Mouse (Mus musculus): Measurements from ENCODE around the gene Eid2.
"Not testable (repeated sequence)": the region's sequence is repeated elsewhere in the genome, so short reads cannot be mapped to it uniquely, and the experiment has no call there.

Gene Eid2

DNA sequence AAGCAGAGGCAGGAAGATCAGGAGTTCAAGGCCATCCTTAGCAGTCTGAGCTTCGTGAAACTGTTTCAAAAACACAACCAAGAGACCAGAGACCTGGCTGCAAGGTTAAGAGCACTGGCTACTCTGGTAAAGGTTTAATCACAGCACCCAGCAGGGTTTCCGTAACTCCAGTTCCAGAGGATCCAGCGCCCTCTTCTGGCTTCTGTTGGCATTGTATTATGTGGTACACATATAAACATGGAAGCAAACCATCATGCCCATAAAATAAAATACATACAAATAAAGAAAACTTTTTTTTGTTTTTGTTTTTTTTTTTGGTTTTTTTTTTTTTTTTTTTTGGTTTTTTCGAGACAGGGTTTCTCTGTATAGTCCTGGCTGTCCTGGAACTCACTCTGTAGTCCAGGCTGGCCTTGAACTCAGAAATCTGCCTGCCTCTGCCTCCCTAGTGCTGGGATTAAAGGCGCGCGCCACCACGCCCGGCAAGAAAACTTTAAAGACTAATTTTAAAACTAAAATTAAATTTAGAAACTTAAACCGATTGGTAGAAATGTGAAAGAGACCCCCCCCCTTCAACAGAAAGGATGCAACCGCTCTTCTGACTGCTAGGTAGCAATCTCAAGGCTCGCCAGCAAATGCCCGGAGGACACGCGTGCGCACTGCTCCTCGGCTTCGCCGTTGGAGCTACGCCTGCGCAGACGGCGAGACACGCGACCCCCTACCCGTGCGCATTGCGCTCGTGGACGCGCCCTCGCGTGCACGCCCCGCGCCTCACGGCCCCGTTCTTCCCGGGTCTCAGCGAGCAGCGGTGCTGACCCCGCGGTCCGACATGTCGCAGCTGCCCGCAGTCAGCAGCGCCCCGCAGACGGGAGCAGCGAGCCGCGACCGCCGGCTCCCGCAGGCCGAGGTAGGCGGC lies at the start of gene Eid2:
Eid2 (plus strand) TSS at position 753 of the 913 bp plus-strand sequence.
- DNase-seq (ENCODE audit: low spot score) = peak; percentile 90

GRCm38 (mm10) chr7:28218951-28219740 lies 48.5 kb upstream of the Eid2 start:
- DNase-seq (ENCODE audit: low spot score) = peak; percentile 82

DNA sequence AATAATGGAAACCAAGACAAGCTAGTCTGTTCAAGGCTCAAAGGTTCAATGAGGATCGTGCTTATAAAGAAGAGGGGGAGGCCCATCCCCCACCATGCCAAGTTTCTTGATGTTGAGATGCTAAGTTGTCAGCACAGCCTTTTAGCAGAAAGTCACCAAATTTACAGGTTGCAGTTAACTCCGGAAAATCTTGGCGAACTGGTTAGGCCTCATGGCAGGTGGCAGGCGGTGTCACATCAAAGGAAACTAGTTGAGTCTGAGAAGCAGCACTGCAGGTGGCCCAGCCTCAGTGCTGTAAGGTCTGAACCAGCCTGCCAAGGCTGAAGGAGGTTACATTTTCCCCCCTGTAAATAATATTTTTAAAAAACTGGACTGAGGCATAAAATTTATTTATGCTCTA lies 40.8 kb upstream of the Eid2 start:
- DNase-seq (ENCODE audit: low spot score) = not testable (repeated sequence)

- not testable (repeated sequence) for DNase-seq (ENCODE audit: low spot score)
Observed at GRCm38 (mm10) chr7:28227421-28227820, 40.3 kb upstream of the Eid2 start.

DNA sequence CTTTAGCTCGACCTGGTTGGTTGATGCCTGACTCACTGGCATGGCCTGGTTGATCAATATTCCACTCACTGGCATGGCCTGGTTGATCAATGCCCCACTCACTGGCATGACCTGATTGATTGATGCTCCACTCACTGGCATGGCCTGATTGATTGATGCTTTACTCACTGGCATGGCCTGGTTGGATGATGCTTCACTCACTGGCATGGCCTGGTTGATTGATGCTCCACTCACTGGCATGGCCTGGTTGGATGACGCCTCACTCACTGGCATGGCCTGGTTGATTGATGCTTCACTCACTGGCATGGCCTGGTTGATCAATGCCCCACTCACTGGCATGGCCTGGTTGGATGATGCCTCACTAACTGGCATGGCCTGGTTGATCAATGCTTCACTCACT lies 23.7 kb upstream of the Eid2 start:
- DNase-seq (ENCODE audit: low spot score) = not testable (repeated sequence)

DNA sequence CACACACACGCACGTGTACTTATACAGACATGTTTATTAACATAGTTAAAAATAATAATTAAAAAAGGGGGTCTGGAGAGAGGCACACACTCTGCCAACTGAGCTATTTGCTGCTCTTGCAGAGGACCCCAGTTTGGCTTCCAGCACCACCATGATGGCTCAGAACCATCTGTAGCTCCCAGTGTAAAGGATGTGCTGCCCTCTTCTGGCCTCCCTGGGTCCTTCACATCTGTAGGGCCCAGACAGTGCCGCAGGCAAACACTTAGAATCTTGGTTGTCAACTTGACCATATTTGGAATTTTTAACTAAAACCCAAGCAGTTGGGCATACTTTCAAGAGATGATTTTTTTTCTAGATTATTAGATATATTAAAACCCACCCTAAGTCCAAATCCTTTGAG lies 18.7 kb upstream of the Eid2 start:
- DNase-seq (ENCODE audit: low spot score) = no peak

- DNase-seq (ENCODE audit: low spot score) = no peak
Observed at GRCm38 (mm10) chr7:28251976-28252375, 15.7 kb upstream of the Eid2 start.

GRCm38 (mm10) chr7:28254591-28254990 lies 13.1 kb upstream of the Eid2 start:
- DNase-seq (ENCODE audit: low spot score) = no peak

DNA sequence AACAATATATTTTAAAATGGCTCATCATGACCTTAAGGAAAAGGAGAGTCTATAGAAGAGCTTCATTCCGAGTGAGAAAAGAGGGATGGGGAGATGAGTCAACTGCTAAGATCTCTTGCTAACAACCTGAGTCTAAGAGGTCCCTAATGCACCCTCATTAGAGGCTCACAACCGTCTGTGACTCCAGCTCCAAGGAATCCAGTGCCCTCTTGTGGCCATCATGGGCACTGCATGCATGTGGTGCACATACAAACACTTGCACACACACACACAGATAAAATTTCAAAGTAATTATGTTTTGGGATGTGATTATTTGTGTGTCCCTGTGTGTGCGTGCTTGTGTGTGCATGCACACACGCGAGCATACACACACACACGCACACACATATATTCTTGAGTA lies 12.2 kb upstream of the Eid2 start:
- no peak for DNase-seq (ENCODE audit: low spot score)

DNA sequence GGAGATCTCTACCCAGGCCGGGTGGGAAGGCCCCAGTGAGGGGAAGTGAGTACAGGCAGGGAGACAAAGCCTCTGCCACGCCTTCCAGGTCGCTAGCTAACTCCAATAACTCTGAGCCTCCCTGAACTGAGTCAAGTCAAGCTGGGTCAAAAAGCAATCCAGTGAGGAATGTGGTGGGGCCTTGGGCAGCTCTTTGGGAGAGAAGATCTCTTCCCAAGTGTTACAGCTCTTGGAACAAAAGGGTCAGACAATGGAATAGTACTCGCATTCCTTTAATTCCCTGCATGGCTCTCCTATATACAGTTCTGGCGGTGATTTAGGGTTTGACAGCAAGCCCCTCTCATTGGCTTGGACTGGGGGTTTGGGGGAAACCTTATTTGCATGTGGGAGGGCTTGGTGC lies 4.8 kb upstream of the Eid2 start:
- DNase-seq (ENCODE audit: low spot score) = no peak

DNA sequence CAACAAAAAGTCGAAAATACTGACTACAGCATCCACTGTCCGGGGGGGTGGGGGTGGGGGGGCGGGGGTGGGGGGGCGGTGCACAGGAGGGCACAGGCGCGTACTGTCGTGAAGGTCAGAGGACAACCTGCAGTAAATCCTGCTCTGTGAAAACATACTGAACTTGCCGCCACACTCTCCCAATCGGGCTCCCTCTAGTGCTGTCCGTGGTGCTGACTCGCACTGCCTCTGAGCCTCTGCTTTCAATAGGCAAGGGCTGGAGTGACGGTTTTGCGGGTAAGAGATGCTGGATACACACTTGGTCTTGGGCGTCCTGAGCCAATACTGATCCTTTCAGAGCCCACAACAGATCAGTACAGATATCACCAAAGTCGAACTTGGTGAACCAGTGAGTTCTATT lies 3.9 kb upstream of the Eid2 start:
- DNase-seq (ENCODE audit: low spot score) = no peak

DNA sequence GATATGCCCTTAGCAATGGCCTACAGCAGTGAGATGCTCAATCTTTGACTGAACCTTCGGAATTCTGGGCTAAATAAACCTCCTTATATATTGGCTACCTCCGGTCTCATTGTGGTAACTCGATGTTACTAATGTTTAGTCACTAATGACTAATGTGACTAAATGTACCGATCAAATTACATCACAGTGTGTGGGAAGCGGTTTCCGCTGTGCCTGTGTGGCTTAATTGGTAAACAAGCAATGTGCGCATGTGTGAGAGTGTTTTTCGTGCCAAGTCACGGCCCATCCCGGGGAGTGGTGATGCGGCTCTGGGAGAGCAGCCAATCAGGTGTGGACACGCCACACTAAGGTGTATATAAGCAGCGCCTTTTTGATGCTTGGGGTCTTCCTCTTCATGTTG lies 2.3 kb upstream of the Eid2 start:
- no peak for DNase-seq (ENCODE audit: low spot score)

- DNase-seq (ENCODE audit: low spot score) = peak; percentile 69
Observed at GRCm38 (mm10) chr7:28268042-28268531, 406 bp downstream of the Eid2 start.

DNA sequence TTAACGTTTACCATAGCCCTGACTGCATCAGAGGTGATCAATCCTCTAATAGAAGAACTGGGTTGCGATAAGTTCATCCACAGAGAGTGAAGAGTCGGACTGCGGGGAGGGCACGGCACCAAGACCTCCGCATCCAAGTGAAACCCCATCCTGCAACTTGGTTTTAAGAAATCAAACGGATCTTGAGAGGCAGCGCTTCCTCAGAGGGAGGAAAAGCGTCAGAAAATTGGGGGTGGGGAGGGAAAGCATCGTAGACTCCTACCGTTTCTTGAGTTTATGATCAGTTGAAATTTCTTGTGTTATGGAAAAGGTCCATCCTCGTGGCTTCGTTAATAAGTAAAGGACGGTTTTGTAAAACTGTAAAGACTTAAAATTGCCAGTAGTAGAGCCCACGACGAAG lies 895 bp downstream of the Eid2 start:
- DNase-seq (ENCODE audit: low spot score) = no peak

GRCm38 (mm10) chr7:28269355-28269754 lies 1.7 kb downstream of the Eid2 start:
- DNase-seq (ENCODE audit: low spot score) = peak; percentile 23

DNA sequence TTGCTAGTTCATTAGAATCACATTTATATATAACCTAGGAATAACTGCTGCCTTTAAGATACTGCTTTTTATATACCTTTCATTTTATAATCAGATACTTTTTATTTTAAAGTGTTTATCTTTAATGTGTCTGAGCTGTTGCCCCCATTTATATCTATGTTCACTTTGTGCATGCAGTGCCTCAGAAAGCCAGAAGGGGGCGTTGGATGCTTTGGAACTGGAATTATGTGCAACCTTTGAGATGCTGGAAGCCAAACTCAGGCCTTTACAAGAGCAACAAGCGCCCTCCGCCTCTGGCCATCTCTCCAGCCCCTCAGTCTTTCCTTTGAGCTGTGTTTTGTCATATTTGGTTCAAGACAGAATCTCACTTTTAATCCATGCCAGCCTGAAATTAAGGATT lies 4.1 kb downstream of the Eid2 start:
- no peak for DNase-seq (ENCODE audit: low spot score)

- no peak for DNase-seq (ENCODE audit: low spot score)
Observed at GRCm38 (mm10) chr7:28277237-28277614, 9.5 kb downstream of the Eid2 start.

- DNase-seq (ENCODE audit: low spot score) = peak; percentile 93
Observed at GRCm38 (mm10) chr7:28277615-28278278, 10.1 kb downstream of the Eid2 start, which contains the start of gene Eid2b. Gene Eid2b, plus strand, starts transcription at chr7:28277739.

DNA sequence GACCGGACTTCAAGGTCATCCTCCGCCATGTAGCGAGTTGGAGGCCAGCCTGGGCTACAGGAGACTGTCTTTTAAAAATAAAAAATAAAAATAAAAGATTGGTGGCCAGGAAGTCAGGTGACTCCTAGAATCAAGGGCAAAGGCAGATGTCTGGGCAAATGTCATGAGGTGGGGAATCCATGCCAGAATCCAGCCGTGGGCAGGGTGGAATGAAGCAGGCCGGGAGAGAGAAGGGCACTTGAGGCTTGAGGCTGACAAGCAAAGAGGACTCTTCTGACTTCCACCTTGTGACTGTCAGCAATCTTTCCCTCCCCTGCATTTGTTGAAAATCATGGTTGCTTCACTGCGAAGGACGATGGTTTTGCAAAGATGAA lies 10.6 kb downstream of the Eid2 start:
- no peak for DNase-seq (ENCODE audit: low spot score)

DNA sequence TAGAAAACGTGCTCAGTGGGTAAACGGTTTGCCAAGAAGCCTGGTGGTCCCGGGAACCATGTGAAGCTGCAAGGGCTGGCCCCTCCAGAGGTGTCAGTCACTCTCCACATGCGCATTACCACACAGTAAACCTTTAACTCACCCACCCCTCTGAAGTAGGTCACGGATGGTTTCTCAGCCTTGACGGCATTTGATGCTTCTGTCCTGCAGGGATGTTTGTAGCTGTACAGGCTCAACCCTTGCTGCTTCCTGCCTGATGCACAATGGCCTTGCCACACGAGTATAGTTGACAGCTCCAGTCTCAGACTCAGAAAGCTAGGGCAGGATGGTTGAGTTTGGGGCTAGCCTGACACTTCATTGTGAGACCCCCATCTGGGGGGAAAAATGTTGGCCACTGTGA lies 12.9 kb downstream of the Eid2 start:
- no peak for DNase-seq (ENCODE audit: low spot score)

DNA sequence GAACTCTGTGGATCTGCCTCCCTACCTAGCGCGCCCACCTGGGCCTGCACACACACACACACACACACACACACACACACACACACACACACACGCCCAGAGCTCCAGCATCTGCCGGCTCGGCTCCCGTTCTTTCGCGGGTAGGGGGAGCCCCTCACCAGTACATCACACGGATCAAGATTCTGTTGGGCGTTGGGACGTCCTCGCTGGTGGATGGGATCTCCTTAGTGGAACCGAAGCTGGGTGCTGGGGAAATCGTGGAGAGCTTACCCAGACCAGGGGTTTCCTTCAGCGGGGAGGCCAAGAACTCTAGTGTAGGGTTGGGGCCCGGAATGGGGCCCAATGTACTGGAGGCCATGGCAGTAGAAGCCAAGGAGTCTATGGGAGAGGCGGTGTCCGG lies 22.5 kb downstream of the Eid2 start:
- DNase-seq (ENCODE audit: low spot score) = no peak

Data from MN1 (cell line).